Mouse (Mus musculus) thymus, adult 2 months (tissue): ENCODE results near the gene Spocd1.

Experiments used
- CTCF ChIP-seq: fragments of 200-500 bp; IDR thresholded peaks from 2 replicates; pipeline ENCODE4 v1.5.1; 2012; ENCODE audit warnings: mild to moderate bottlenecking, control low read depth, low read length, moderate library complexity, borderline replicate concordance; ENCODE audit not compliant: control insufficient read depth, poor library complexity, insufficient read depth; ENCODE audit errors: extremely low read depth
- POLR2A ChIP-seq: fragments of 200-500 bp; IDR thresholded peaks from 2 replicates; pipeline ENCODE4 v1.6.1; 2012; ENCODE audit warnings: mild to moderate bottlenecking, low read length, control low read depth, moderate library complexity; ENCODE audit not compliant: control insufficient read depth, poor library complexity, insufficient read depth; ENCODE audit errors: extremely low read depth

DNA sequence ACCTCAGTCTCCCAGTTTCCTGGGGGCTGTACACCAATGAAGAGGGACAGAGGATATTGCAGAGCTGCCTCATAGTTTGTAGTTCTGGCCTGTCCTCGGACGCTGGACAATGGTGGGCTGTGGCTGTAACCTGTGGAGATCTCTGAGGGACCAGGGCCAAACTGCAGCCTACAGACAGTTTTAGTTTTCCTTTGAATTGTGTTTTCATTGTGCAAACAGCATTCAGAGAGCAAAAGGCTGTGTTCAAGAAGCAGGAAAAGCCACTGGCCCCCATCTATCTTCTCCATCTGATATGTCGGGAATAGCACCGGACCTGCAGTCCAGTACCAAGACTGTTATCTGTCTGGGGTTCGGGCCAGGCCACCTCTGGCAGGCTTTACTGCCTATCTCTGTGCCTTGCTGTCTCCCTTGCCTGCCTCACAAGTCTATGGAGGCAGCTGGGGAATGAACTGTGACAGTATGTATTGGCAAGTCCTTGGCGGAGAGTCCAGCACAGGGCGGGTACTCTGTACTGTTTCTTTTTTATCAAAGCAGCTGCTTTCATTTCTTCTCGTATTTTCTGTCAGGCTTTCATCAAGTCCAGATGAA is 11.9 kb upstream of the Spocd1 start:
- TF ChIP-seq POLR2A (no peak), CTCF (no peak)
